Mouse (Mus musculus) spleen, postnatal 14 days (tissue): ENCODE results near the gene Gm49393.
A peak's percentile ranks its signal among the peaks of the same experiment; 100 is the strongest.
"Not testable (repeated sequence)": the region's sequence is repeated elsewhere in the genome, so short reads cannot be mapped to it uniquely, and the experiment has no call there.

Experiments
- DNase-seq, 2 experiments: peaks; one replicate each; pipeline ENCODE4 v3.0.0; 2021 to 2022; ENCODE audit warnings: low spot score in 2 of 2

Gm49393 gene

GRCm38 (mm10) chr13:60935490-60935889, at the start of gene Gm49393:
Gene Gm49393 (minus strand): TSS chr13:60935590.
- DNase-seq: not testable (repeated sequence)

- not testable (repeated sequence) for DNase-seq
Measured at GRCm38 (mm10) chr13:60972319-60972718, 36.9 kb upstream of the Gm49393 start.

GRCm38 (mm10) chr13:60963985-60964384, 28.6 kb upstream of the Gm49393 start:
- not testable (repeated sequence) for DNase-seq

- DNase-seq: no peak
Measured at GRCm38 (mm10) chr13:60961706-60962105, 26.3 kb upstream of the Gm49393 start.

- not testable (repeated sequence) for DNase-seq
Measured at GRCm38 (mm10) chr13:60941884-60942283, 6.5 kb upstream of the Gm49393 start, which contains the start of gene Tpbpa. Gene Tpbpa (minus strand): TSS chr13:60941984.

- no peak for DNase-seq
Measured at GRCm38 (mm10) chr13:60936500-60936901, 1.1 kb upstream of the Gm49393 start, which contains the start of the genes Gm49391 and Ctla2a. Gene Gm49391 (minus strand): TSS chr13:60936571. Gene Ctla2a (minus strand): TSS chr13:60936625.

GRCm38 (mm10) chr13:60904780-60905179, 30.6 kb downstream of the Gm49393 start, which contains the start of gene Tpbpb:
Gene Tpbpb (minus strand): TSS chr13:60904880.
- DNase-seq: not testable (repeated sequence)

- no peak for DNase-seq
Measured at GRCm38 (mm10) chr13:60897328-60897727, 38.1 kb downstream of the Gm49393 start, which contains the start of gene Ctla2b. Gene Ctla2b (minus strand): TSS chr13:60897447.

GRCm38 (mm10) chr13:60896794-60897193, 38.6 kb downstream of the Gm49393 start, which contains the start of gene Gm49392:
Gene Gm49392 (minus strand): TSS chr13:60896894.
- DNase-seq: not testable (repeated sequence)

- no peak for DNase-seq
Measured at GRCm38 (mm10) chr13:60895406-60896160, 39.8 kb downstream of the Gm49393 start.

GRCm38 (mm10) chr13:60892301-60892700, 43.1 kb downstream of the Gm49393 start:
- no peak for DNase-seq

GRCm38 (mm10) chr13:60864281-60864680, 71.1 kb downstream of the Gm49393 start, which contains the start of gene 4930486L24Rik:
Gene 4930486L24Rik (minus strand): TSS chr13:60864475.
- DNase-seq: no peak

- DNase-seq: no peak
Measured at GRCm38 (mm10) chr13:60848241-60849120, 86.9 kb downstream of the Gm49393 start.

- no peak for DNase-seq
Measured at GRCm38 (mm10) chr13:60843153-60843552, 92.2 kb downstream of the Gm49393 start.

- DNase-seq: no peak
Measured at GRCm38 (mm10) chr13:60842703-60843102, 92.7 kb downstream of the Gm49393 start.

GRCm38 (mm10) chr13:60839353-60839902, 96.0 kb downstream of the Gm49393 start:
- DNase-seq: no peak

- peak in 1 of 2 experiments; percentile 6 for DNase-seq
Measured at GRCm38 (mm10) chr13:60826052-60826451, 109.3 kb downstream of the Gm49393 start.

GRCm38 (mm10) chr13:60820486-60821175, 114.8 kb downstream of the Gm49393 start:
- DNase-seq: no peak

GRCm38 (mm10) chr13:60819469-60819868, 115.9 kb downstream of the Gm49393 start:
- DNase-seq: no peak

- no peak for DNase-seq
Measured at GRCm38 (mm10) chr13:60813722-60814121, 121.7 kb downstream of the Gm49393 start.

- DNase-seq: no peak
Measured at GRCm38 (mm10) chr13:60812768-60813167, 122.6 kb downstream of the Gm49393 start.
